Mouse (Mus musculus) cerebellum, adult 11-12 months (tissue): Measurements from ENCODE around the gene Edn3.
A peak's percentile ranks its signal among the peaks of the same experiment; 100 is the strongest.

Source experiments
- DNase-seq: peaks from one replicate; pipeline ENCODE4 v3.0.0; 2022

The Edn3 gene

DNA sequence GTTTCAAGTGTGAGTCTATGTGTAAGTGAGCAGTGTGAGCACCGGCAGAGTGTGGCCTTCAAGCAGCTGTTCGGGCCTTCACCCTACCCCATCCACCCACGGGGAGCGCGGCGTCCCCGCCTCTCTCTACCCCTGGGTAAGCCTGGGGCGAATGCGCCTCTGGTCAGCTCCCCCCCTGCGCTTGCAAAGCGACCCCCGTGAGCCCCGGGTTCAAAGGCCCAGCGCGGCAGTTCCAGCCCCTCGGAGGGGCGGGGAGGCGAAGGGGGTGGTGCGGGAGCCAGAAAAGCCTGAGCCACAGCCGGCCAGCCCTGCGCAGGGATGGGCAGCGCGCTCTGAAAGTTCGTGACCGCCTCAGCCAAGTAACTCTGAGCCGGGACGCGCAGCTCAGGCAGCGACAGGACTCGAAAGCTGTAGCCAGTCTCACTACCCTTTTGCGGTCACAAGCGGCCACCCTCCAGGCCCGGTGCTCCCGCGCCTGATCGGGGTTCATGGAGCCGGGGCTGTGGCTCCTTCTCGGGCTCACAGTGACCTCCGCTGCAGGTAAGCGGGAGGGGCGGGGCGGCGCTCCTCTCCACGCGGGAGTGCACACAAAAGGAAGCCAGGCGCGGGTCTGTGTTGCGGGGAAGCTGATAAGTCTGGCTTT lies at the start of gene Edn3:
Edn3 (plus strand) TSS at position 141 of the 643 bp plus-strand sequence.
- DNase-seq = no peak

DNA sequence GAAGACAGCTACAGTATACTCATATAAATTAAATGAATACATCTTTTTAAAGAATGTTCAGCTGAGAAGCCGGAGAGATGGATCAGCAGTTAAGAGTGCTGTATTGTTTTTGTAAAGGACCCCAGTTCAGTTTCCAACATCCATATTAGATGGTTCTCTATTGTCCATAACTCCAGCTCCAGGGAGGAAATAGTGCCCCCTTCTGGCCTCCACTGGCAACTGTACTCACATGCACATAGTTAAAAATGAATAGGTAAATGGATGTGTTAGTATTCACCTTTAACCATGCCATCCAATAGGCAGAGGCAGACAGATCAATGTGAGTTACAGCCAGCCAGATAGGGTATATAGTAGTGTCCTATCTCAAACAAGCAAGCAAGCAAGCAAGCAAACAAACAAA lies 48.4 kb upstream of the Edn3 start:
- no peak for DNase-seq

DNA sequence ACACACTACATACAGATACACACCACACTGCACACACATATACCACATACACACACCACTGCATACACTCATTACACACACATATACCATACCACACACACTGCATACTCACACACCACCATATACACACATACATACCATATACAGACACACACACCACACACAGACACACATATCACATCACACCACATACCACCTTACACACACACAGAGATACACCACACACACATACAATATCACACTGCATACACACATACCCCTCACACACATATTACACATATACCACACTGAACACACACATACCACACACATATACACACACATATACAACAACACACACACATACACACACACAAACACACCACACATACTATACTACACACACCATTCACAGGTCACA lies 44.5 kb upstream of the Edn3 start:
- DNase-seq = no peak

DNA sequence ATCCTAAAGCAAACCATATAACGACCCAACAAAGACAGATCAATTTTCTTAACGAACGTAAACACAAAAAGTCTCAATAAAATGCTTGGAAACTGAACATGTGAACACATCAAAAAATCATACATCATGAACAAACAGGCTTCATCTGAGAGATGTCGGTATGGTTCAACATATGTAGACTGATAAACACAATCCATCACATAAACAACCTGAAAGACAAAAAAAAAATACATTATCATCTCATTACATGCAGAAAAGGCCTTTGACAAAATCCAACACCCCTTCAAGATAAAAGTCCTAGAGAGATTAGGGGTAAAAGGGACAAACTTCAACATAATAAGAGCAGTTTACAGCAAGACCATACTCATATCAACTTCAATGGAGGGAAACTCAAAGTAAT lies 42.6 kb upstream of the Edn3 start:
- no peak for DNase-seq

DNA sequence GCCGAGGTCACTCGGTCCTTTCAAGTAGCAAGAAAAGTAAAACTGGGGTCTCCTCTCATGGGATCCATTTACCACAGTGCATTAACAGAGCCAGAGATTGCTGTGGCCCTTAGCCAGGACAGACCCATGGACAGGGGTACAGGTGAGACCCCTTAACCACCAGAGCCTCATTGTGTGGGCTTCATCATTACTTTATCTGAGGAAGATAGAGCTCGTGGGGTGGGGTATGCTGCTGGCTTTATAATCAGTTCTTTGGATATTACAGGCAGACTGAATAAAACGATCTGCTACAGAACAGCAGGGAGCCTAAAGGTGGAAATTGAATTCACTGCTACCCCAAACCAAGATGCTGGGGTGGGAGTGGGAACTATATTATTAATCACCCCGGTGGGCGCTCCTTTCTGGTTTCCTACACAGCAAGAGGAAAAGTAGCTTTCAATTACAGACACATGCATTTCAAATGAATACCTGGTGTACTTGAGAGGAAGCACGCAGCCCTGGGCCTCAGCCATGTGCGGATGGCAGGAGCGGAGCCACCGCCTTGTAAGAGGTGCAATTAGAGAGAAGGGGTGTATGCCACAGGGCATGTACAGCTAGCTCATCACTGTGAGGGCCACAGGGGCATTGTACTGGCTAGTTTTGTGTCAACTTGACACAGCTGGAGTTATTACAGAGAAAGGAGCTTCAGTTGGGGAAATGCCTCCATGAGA lies 33.1 kb upstream of the Edn3 start:
- DNase-seq = no peak

DNA sequence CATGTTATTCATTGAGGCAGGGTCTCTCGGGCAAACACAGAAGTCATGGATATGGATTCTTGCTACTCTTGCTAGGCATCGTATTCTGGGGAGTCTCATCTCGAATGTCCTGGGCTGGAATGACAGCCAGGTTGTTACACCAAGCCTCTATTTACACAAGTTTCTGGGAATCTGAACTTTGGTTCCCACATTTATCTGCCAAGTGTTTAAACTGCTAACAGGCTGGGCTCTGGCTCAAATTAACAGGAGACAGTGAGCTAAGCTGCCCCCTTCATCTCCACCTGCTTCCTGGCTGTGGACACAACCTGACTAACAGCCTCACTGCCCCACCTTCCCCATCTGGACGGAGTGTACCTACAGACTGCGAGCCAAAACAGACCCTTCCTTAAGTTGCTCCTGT lies 28.5 kb upstream of the Edn3 start:
- DNase-seq = no peak

DNA sequence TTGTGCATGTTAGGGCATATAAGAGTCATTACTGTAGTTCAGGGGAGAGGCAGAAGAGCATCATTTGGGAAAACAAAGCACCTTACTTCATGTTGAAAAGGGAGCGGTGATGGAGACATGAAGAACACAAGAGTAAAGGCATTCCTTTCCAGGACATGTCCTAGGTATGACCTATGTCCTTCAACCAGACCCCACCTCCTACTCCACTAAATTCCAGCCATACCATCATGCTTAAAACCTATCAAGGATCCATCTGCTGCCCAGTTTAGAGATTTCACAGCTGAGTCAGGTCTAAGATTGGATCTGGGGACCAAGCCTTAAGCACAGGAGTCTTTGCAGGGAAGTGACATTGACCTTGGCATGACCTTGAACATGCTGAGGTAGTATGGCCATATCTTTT lies 25.1 kb upstream of the Edn3 start:
- DNase-seq = no peak

DNA sequence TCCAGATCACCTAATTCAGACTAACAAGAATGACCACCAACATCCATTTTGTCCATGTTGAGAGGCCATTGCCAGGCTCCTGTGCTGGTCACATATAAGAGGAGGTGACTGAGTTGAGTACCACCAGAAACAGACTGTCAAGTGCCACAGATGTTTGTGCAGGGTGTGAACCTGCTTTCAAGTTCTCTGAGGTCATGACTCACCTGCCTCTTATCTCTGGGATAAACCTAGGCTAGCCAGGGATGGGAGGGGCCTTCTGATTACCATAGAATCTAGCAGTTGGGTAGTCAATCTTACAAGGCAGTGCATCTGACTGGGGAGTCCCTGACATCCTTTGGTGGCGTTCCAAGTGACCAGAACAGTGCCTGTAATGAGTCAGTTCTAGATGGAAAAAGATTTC lies 13.2 kb upstream of the Edn3 start:
- DNase-seq = no peak

DNA sequence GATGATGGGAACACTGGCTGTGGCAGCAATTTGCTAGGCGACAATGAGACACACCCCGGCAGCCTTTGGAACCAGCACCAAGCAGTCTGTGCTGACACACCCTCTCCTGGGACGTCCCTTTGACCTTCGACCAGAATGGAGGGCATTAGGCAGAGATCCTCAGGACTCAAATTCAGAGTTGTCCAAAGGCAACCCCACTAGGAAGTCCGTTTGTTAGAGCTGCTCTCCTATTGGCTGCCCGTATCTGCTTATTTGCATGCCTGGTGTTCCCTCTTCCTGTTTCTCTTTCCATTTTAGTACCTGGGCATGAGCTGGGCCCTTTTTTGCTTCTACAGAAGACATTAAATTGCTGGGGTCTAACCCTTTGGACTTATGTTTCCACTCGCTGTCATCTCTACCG lies 12.0 kb upstream of the Edn3 start:
- DNase-seq = no peak

DNA sequence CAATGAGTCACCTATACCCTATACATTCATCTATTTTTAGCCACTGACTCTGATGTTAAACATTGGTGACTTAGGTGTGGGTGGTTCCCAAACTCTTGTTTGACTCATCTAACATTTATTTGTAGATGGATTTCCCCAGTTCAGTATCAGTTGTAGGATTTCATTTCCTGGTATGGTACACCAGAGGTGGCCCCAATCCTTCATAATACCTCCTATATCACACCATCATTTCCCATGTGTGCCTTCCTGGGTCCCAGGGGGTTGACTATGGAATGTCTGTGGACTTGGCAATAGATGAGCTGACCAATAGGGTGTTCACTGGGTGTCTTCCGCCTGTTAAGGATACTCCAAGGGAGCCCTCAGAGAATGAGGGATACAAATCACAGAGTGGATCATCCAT lies 7.2 kb upstream of the Edn3 start:
- no peak for DNase-seq

- no peak for DNase-seq
These were observed 6.2 kb upstream of the Edn3 start for GRCm38 (mm10) chr2:174754231-174754630.

- no peak for DNase-seq
These were observed 1.2 kb upstream of the Edn3 start for GRCm38 (mm10) chr2:174759189-174759588.

GRCm38 (mm10) chr2:174761452-174762101 lies 1.2 kb downstream of the Edn3 start:
- no peak for DNase-seq

- DNase-seq = no peak
These were observed 1.9 kb downstream of the Edn3 start for GRCm38 (mm10) chr2:174762310-174762709.

DNA sequence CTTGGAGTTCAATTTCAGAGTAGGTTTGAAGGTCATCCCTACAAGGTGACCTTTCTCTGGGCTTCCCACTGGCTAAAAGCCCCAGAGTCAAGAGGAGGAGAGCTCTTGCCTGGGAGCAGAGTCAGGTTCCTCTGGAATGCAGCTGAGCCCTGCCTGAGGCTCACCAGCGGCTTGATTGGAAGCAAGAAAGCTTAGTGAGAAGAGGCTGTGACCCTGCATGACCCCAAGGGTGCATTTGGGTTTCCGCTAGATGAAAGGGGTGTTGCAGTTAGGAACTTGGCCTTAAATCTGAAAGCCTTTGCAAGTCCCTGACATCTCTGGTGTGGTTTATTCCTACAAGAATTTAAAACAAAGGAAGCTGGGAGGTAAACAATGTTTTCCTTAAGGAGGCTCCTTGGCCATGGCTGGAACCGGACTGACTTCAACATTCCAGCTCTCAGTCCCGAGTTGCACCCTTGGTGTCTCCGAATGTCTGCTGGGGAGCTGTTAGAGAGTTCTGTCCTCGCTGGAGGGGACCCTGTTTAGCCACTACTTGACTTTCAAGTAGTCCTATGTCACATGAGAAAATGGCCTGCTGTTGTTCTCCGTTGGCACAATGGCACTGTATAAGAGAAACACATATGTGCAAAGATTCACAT lies 8.6 kb downstream of the Edn3 start:
- no peak for DNase-seq

- DNase-seq = no peak
These were observed 14.0 kb downstream of the Edn3 start for GRCm38 (mm10) chr2:174774177-174775111.

- DNase-seq = no peak
These were observed 21.6 kb downstream of the Edn3 start for GRCm38 (mm10) chr2:174782016-174782415.

DNA sequence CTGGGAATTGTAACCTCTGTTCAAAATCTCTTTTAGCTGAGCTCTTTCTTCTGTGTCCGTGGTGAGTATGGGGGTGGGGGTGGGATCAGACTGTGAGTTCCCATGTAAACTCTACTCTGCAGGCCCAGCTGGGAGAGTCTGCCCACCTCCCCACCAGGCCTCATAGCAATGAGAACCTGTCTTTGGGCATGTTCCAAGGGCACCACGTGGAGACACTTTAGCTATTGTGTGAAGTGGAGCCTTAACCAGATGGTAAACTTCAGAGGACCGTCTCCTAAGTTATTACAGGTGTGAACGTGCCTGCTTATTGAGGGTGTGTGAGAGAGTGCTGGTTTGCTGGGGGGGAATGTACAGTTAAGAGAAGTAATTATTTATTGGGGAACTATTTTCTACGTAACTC lies 22.5 kb downstream of the Edn3 start:
- DNase-seq = no peak

DNA sequence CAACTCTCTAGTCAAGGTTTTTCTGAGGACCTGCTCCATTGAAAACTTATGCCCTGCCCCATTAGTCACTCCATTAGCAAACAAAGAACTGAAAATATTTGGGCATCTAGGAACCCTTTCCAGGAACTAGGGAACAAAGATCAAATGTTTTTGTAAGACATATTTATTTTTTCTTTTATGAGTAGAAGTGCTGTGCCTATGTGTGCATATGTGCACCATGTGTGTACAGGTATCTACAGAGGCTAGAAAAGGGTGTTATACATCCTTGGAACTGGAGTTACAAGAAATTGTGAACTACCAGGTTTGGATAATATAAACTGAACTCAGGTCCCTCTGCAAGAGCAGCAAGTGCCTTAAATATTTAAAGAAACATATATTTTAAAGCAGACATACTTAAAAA lies 28.4 kb downstream of the Edn3 start:
- no peak for DNase-seq

- DNase-seq = peak; percentile 20
These were observed 32.2 kb downstream of the Edn3 start for GRCm38 (mm10) chr2:174792436-174793125.

- no peak for DNase-seq
These were observed 32.8 kb downstream of the Edn3 start for GRCm38 (mm10) chr2:174793181-174793580.

DNA sequence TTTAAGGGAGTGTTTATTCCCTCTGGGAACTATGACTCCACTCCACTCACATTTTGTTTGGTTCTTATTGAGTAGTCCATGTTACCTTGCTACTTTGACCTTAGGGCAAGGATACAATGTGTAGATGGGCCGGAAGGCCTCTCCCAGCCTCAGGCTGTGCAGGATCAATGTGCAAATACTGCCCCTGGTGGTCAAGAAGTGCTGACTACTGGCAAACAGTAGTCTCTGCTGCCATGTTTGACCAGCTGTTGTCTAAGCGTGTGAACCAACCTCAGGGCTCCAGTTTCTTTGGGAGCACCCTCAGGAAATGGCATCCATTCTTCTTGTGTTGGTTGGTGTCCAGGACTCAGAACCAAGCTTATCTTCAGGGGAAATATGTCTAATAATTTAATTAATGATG lies 36.6 kb downstream of the Edn3 start:
- DNase-seq = no peak
